Mouse (Mus musculus) stomach, postnatal 0 days (tissue): Measurements from ENCODE around the gene Gm21972.

Experiments used
- CTCF ChIP-seq: IDR thresholded peaks from 2 replicates; pipeline ENCODE4 v1.5.1; 2016; ENCODE audit warnings: antibody characterized with exemption, low read depth, mild to moderate bottlenecking, moderate library complexity
- EP300 ChIP-seq: optimal IDR thresholded peaks from 2 replicates; pipeline ENCODE3; 2016; ENCODE audit warnings: antibody characterized with exemption

DNA sequence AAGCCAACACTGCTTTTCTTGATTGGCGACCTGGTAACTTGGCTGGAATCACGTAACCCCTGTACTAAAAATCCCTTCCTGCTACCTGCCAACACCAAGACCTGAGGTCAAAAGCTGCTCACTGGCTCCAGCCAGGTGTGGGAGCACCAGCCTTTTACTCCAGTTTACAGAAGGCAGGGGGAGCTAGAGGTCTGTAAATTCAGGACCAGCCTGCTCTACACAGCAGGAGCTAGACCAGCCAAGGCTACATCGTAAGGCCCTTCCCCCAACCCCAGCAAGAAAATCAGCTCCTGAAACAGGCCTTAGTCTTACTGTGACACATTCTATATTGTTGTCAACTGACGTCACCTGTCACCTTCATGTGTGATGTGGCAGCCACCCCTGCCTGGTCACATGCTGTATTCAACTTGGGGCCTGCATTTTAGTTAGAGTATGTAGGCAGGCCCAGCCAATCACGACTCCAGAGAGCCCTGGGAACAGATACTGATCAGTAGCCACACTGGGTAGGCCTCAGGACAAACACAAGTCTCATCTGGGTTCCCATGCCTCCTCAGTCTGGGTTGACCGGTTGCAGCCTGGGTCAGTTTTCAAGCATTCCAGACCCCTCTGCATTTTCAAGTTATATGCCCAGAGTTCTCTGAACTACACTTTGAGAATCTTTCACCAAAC is 55.7 kb downstream of the Gm21972 start:
- TF ChIP-seq EP300 (no peak), CTCF (peak; percentile 37; the same call in 1 of the 2 replicates)
